Mouse (Mus musculus) right cerebral cortex, postnatal 4 days (tissue): Measurements from ENCODE around the gene Fubp1.

Experiments used
- DNase-seq: peaks from one replicate; pipeline ENCODE4 v3.0.0-alpha.2; 2022

Gene Fubp1

DNA sequence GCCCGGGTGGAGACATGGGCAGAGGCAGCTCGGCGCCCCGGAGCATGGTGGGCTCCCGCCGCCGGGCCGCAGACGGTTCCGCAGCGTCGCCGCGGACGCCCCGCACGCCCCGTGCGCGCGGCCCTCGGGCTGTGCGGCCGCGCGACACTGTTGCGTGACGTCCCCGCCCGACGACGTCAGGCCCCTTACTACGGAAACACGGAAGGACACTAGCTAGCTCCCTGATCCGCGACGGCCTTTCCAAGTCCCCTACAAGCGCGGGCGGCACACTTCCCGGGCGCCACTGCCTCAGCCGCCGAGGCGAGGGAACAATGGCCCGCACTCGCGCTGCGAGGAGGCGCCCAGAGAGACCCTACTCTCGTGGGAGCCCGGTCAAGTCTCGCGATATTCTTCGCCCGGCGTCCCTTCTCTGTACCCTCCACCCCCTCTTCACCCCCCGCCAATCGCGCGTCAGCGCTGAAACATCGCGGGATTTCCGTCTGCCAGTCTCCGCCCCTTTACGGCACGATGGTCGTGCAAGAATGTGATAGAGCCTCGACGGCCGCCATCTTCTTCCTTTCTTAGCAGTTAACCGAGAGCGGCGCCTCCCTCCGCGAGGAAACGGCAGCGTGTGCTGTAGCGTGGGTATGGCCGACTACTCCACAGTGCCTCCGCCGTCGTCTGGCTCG is at the start of gene Fubp1, which contains the start of gene Dnajb4:
Gene Fubp1 (plus strand): TSS at position 456 of the 668 bp plus-strand sequence.
Gene Dnajb4 (minus strand): TSS at position 336 of the 668 bp plus-strand sequence.
- peak; percentile 98 for DNase-seq

DNA sequence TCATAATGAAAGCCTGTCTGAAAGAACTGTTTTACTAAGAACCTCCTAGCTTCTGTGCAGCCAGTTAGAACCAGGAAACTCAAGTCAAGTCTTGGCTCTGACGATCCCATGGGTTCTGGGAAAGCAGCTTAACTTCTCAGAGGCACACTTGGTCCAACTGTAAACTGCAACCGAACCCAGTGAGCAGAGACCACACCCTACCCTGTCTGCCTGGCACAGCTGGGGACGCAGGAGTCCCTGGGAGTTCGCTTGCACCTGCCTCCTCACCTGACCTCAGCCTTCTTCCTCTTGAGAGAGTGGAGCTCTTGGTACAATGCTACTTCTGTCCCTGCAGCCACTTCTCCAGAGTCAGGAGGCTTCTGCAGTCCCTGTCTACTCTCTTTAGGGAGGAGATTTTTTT is 49.6 kb upstream of the Fubp1 start:
- DNase-seq, result no peak

DNA sequence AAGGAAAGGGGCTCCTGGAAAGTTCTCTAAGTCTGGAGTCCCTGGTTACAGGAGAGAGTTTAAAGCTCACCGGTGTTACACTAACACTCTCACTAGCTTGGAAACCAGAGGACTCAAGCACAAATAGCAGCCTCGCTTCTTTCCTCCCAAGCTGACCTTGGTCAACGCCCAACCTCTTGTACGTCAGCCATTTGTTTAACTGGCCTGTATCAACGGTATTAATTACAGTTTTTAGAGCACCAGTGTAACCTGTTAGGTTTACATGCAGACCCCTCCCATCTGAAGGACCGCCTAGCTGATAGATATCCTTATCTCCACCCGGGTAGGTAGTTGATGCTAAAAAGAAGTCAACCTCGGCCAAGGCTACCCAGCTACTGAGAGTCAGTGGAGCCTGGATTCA is 46.9 kb upstream of the Fubp1 start:
- DNase-seq, result no peak

DNA sequence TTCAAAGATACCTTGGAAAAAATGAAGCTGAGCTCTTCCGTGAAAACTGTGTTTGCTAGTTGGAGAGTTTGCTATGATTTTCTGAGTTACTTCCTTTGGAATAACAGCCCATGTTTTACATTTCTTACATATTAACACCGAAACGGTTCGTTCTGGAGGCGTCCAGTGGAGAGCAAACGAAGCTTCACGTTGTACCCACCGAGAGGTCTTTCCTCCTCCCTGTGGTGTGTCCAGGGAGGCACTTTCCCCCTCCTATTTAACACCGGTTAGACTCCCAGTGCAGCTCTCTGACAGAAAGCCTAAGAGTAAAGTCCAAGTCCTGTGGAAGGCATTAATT is 45.2 kb upstream of the Fubp1 start:
- DNase-seq, result no peak

DNA sequence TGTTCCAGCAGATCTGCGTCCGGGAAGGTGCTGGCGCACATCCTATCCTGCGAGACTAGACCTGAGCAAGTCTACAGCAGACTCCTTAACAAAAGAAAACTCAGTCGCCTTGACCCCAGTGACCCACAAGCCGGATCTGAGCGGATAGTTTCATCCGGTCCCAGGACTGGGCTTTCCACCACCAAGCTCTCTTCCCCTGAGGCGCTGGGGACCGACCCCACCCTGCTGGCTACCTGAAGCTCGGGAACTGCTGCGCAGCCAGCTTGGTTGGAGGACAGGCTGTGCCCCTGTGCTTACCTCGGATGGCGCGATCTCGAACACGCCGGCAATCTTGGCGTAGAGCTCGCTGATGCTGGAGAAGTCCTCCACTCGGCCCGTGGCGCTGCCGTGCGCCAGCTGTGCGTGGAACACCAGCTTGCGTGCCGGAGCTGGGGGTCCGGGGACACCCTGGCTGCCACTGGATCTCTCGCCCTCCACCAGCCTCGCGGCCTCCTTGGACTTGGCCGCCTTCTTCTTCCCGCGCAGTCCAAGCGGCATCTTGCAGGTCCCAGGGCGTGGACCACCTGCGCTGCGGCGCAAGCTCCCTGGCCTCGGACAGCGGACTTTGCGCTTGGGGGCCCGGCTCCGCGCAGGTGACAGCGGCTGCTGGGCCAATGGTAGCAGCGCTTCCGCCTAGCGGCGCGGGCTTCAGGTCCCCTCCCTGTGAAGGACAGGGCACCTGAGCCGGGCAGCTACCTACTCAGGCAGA is 44.7 kb upstream of the Fubp1 start:
- peak; percentile 50 for DNase-seq

DNA sequence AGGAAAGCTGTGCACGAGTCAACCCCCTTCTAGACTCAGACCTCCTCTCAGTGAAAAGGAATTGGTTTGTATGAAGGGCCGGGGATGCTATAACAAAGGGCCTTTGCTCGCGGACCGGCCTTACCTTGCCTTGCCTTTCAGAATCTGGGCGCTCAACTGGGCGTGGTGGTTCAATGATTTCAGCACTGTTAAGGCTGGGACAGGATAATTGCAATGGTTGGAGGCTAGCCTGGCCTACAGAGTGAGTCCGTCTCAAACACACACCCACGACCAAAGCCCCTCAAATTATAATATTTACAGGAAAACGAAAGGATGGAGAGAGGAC is 44.2 kb upstream of the Fubp1 start, which contains the start of gene Gipc2:
Gene Gipc2 (minus strand): TSS at position 132 of the 325 bp plus-strand sequence.
- DNase-seq, result no peak

DNA sequence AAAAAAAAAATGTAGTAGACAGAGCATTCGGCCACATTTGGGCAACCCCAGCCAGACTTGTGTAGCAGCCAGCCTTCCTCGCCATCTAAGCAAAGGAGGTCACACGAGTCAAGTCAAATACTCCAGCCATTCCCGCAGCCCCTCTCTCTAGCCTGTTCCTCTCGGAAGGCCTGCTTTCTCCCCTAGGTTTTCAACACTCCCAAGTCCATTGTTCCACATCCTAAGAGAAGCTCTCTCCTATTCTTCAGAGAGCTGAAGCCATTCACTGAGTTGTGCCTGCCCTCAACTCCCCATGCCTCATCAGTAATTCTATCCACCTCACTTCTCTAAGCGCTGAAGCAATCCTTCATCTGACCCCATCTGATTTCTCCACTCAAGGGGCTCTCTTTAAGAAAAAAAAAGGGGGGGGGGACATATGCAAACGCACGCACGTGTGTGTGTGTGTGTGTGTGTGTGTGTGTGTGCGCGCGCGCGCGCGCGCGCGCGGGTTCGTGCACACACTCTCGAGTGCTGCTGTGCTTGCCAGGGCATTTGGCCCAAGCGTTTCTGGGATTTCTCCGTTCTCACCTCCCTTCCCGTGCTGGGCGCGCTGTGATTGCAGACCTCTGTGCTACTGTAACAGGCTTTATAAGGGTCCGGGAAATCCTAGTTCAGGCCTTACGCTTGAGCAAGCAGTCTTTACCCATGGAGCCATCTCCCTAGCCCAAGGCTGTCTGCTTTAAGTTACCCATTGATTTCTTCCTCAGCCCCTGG is 43.3 kb upstream of the Fubp1 start:
- DNase-seq, result peak; percentile 19

DNA sequence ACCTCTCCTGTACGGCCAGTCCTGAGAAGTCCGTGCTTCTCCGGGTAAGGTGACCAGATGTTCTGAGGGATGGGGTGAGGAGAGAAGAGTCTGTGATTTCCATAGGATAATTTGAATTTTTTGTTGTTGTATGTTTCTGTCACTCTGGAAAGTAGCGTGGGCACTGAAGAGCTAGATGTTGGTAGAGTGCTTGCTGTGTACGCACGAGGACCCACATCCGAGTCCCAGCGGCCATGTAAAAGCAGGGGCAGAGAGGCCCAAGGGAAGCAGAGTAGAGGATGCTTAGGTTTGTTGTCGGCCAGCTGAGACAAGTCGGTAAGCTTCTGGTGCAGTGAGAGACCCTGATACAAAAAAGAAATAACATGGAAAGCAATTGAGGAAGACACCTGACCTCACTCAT is 42.2 kb upstream of the Fubp1 start:
- DNase-seq, result no peak

DNA sequence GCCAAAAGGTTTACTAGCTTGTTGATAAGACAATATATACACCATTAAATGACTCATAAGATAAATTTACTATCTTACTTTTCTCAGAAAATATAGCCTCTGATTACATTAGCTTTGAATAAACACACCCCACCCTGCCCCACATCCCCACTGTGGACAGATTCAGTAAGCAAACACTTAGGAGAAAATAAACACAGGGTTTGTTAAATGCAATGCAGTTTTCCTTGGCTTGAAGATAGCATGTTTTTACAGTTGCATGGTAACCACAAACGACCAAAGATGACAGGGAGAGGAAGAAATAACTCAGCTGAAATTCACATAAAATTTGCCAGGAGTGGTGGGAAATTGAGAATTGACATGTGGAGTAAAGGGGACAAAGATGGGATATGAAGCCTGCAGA is 39.8 kb upstream of the Fubp1 start:
- DNase-seq, result no peak

DNA sequence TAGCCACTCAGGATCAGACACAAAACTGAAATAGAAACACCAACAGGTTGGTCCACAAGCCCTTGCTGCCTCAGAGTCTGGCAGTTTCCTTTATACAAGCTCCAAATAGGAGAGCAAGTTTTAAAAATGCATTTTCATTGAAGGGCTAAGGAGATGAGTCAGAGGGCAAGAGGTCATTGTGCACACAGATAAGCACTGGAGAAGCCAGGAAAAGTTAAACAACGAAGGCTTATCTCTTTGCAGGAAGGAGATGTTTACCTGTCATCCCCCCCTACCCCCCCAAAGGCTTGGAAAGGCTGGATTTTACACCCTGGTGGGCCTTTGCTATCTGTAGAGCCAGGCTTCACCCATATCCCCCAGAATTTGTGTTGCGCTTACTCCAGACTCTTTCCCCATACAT is 39.0 kb upstream of the Fubp1 start:
- DNase-seq, result no peak

DNA sequence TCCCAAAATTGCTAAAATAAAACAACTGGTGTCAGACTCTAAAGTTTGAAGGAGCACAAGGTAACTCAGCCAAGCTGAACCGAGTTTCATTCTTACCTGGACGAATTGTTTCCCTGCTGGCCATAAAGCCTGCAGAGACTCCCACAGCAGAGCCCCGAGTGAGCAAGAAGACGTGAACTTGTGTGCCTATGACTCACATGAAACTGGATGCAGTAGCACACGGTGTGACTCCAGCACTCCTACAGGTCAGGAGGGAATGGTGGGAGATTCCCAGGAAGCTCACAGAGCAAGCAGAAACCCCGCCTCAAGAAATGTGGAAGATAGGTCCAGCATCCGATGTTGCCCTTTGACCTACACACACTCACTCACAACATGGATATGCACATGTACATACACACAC is 38.4 kb upstream of the Fubp1 start:
- DNase-seq, result no peak

DNA sequence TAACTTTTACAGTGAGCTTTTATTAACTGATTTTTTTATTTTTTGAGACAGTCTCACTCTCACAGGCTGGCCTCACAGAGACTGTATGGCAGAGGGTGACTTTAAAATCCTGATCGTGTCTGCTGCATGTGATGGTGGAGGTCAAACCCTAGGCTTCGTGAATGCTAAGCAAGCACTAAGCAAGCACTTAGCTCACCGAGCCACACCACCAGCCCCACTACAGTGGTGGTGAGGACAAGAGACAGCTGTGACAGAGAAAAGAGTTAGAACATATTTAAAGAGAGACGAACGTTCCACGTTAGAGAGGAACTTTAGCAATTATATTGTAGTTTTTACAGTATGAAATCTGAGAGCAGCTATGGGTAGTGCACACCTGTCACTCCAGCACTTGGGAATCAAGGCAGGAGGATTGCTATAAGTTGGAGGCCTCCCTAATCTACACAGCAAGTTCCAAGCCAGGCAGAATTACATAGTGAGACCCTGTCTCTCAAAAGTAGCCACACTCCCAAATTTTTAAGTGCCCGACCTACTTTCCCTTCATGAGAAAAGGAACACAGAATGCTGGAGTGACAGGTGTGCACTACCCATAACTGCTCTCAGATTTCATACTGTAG is 37.8 kb upstream of the Fubp1 start:
- no peak for DNase-seq

DNA sequence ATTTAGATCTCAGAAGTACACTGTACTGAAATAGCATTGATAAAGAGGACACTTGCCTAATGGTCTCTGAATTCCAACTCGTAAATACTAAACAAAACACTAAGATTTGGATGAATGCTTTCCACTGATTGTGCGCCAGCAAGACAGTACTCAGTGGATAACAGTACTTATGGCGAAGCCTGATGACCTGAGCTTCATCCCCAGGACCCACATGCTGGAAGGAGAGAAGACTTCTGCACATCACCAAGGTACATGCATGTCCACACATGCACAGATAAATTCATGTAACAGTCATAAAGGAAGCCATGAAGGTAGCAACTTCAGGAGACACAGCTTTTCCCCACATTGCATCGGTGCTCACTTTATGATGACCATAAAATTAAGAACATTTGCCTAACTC is 31.4 kb upstream of the Fubp1 start:
- no peak for DNase-seq

DNA sequence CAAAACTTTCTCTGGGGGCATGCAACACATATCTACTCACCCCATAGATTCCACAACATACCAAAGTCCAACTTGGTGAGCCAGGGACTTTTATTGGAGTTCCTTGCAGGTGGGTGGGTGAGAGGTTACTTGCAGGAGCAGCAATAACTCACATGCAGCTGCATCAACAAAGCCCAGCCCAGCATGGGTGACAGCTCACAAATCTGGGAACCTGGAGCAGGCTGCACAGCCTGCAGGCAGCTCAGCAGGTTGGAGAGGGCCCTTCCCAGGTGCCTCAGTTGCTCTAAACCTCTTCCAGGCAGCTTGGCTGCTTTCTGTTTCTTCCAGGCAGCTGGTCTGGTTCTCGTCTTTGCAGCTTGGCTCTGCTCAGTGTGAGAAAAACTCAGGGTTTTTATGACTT is 30.9 kb upstream of the Fubp1 start:
- no peak for DNase-seq

DNA sequence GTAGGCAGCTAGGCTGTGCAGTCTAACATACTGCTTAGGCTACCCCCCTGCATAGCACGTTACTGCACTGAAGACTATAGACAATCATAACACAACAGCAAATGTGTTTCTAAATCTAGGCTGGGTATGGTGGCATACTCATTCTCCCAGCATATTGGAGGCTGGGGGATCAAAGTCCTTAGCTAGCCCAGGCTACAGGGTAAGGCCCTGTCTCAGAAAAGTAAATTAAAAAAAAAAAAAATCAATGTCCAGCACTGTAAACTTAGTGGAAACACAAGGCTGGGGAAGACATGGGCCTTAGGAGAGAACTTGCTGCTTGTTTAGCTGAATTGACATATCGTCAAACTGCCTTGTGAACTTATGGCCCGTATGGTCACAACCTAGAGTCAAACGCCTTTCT is 29.6 kb upstream of the Fubp1 start:
- DNase-seq, result no peak

DNA sequence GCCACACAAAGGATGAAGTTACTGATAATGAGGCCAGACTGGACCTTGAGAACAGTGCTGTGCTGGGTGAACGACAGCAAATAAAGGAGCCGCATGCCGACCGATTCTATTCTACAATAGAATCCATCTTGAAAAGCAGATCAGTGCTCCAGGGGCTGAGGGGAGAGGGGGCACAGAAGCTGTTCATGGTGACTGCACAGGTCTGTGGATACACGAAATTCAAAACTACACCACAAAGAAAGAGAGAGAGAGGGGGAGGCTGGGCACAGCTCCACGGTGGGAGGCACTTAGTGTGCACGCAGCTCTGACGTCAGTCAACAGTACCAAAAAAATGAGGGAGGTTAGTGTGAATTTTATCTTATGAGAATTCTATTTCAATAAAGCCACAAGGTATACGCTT is 26.7 kb upstream of the Fubp1 start:
- DNase-seq, result no peak

DNA sequence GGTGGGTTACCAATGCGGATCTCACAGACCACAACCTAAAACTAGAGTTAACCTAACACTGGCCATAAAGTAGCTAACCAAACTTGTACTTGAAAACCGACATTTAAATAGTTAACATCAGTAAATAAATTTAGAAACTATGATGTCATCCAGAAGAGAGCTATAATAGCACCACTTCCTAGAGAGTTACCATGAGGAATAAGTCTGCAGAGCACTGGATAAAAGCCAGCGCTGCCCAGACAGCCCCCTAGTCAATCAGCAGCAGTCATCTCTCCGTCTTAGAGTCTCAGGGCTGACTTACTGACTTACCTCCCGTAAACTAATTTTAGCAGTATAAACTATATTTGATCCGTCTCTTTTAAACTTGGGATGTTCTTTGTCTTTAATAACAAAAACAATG is 24.1 kb upstream of the Fubp1 start:
- DNase-seq, result no peak

DNA sequence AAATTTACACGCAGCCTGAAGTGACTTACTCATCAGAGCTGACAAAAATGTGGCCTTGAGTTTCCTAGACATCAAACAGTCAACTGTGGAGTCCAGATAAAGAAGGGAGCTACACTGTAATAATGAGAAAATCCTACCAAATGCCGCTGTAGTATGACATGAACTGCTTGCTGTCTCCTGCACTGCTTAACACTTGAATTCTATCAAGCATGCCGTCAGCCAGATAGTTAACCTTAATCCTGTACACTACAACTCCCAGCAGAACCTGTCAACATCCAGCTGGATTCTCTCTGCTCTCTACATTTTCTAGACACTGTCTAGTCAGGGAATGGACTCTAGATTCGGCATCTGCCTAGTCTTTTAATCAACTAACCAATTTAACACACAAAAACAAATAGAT is 20.9 kb upstream of the Fubp1 start:
- no peak for DNase-seq

DNA sequence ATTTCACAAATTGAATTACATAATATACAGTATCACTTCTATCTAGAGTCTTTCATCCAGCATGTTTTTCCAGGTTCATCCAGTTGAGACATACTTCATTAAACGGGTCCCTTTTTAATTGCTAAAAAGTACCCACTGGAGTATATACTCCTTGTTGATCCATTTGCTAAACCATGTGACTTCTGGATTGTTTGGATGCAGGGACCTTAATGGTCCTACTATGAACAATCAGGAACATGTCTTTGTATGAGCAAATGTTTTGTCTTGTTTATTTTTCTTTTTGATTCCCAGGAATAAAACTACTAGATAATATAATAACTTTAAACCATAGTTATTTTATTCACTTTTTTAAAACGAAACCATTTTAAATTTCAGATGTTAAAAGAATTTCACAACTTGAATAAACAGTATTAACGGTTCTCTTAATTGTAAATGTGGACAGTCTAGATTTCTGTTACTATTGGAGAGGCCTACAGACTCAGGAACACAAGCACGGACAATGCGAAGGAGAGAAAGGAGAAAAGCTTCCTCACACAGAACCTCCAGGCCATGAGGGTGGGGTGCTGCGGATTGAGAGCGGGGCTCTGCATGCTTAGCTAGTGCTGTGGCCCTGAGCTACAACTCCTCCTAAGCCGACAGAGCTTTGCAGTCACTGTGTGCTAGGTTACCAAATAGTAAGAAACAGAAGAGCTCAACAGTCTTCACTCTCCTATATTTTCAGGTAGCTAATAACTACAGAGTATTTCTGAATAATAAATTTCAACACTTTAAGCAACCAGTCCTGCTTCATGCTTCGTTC is 19.3 kb upstream of the Fubp1 start:
- DNase-seq, result no peak

DNA sequence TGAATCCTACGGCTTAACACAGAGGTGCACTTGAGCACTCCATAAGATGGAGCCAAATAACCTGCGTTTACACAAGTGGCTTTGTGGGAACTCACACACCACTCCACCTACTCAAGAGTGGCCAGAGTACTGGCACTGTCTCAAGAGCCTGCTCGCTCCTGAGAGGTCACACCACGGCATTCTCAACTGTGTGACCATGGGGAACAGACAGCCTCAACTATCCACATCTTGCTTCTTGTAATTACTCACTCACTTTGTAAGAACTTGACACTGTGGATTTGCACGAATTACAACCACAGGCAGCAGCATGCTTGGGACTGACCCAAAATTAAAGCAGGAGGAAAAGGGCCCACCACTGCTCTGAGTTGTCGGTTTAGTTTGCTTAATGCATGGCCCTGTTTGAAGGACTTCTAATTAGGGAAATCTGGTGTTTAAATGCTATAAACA is 18.4 kb upstream of the Fubp1 start:
- DNase-seq, result no peak

DNA sequence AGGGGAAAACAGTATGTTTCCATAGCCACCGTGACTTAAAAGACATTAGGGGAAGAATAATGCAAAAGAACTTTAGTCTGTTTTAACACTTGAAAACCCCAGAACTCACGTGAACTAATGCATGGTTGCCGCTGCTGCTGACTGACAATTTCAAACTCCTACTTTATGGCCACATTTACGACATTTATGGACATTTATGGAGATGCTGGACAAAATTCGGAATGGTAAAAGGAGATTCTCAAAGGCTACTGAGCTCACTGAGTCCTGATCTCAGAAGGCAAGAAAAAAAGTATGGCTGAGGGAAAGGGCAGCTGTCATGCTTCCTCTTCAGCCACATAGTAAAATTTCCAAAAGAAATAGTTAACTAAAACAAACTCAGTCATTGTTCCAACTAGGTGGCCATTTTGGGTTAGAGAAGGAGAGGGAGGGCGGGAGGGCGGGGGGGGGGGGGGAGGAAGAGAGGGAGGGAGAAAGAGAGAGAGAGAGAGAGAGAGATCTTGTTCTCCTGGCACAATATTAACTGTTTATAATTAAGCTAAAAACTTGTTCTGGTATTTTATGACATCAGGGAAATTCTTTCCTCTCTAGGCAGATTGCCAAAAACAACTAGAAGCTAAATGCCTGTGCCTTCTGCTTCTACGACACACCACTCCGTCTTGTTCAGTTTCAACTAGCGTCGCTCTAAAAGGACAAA is 17.8 kb upstream of the Fubp1 start:
- no peak for DNase-seq

DNA sequence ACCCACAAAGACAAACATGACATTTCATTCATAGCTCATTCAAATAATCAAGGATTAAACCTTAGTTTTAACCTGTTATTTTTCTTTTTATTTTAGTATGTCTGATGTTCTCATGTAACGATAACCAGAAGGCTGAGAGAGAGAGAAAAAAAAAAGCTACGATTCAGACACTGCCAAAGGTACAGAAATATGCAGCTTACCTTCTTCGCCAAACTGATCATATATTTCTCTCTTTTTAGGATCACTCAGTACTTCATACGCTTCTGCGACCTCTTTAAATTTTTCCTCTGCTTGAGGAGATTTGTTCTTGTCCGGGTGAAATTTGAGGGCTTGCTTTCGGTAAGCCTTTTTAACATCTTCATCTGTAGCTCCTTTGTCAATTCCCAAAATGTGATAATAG is 17.0 kb upstream of the Fubp1 start:
- no peak for DNase-seq
